Mouse (Mus musculus) neural tube, embryonic 13.5 days (tissue): ENCODE results near the gene Cfap69. TPM values are rescaled to one million over a fixed set of nuclear protein-coding genes. Genes with fewer than 3 reads are reported as not detected.

ENCODE experiments used
- ATAC-seq: fragments of 200-750 bp; cut with Nextera tagmentation; 2 replicates; pipeline ENCODE4 v1.8.0; 2017; ENCODE audit warnings: low read depth, mild to moderate bottlenecking, moderate TSS enrichment, moderate library complexity
- H3K27ac ChIP-seq: fragments of 300-500 bp; sonication (generic); replicated peaks from 2 replicates; pipeline ENCODE4 v1.5.1; 2015; ENCODE audit warnings: moderate library complexity, mild to moderate bottlenecking, inconsistent platforms
- H3K27me3 ChIP-seq: fragments of 300-500 bp; sonication (generic); 2 replicates; pipeline ENCODE4 v1.6.1; 2015; ENCODE audit warnings: mild to moderate bottlenecking, inconsistent platforms
- H3K36me3 ChIP-seq: fragments of 300-500 bp; sonication (generic); 2 replicates; pipeline ENCODE4 v1.6.1; 2015; ENCODE audit warnings: mild to moderate bottlenecking, inconsistent platforms
- H3K4me1 ChIP-seq: fragments of 300-500 bp; sonication (generic); replicated peaks from 2 replicates; pipeline ENCODE4 v1.6.1; 2015; ENCODE audit warnings: inconsistent platforms
- H3K4me2 ChIP-seq: fragments of 300-500 bp; sonication (generic); 2 replicates; pipeline ENCODE4 v1.6.1; 2015; ENCODE audit warnings: inconsistent platforms, mild to moderate bottlenecking, moderate library complexity
- H3K4me3 ChIP-seq: fragments of 300-500 bp; sonication (generic); 2 replicates; pipeline ENCODE4 v1.5.1; 2015; ENCODE audit warnings: mild to moderate bottlenecking, inconsistent platforms
- H3K9ac ChIP-seq: fragments of 300-500 bp; sonication (generic); 2 replicates; pipeline ENCODE4 v1.6.1; 2015; ENCODE audit warnings: moderate library complexity, mild to moderate bottlenecking, inconsistent platforms
- H3K9me3 ChIP-seq: fragments of 300-500 bp; sonication (generic); 2 replicates; pipeline ENCODE4 v1.6.1; 2016; ENCODE audit warnings: inconsistent platforms
- WGBS: fragments of 180-500 bp; shearing (Covaris S2); methylation state at CpG from one replicate; pipeline ENCODE4 v1.1.7; 2015; 5-methylcytosine and 5-hydroxymethylcytosine counted together
- polyA plus RNA-seq: library from polyadenylated mRNA; unstranded; fragments of >200 nt; fragmentation: Nextera tagmentation; extraction: Ambion mirVana; gene quantifications from 2 replicates; pipeline ENCODE4 v1.2.1, GENCODE M21; 2015

Gene Cfap69
- polyA plus RNA-seq, 1 experiment from 2014 or later: 5.2 TPM

GRCm38 (mm10) chr5:5551110-5551509, 112.9 kb downstream of the Cfap69 start:
- H3K27me3 ChIP-seq: no peaks in the 10 kb centered on the region
- ATAC-seq: no peak
- WGBS: 100% methylated on average over 1 of the region's 1 CpGs
- no peak overlapping the region for H3K27ac ChIP-seq
- peaks cover 63% of the 10 kb centered on the region for H3K36me3 ChIP-seq
- no peaks in the 10 kb centered on the region for H3K4me1 ChIP-seq
- H3K4me2 ChIP-seq: no peak overlapping the region
- H3K4me3 ChIP-seq: no peak overlapping the region
- H3K9me3 ChIP-seq: no peaks in the 10 kb centered on the region
- H3K9ac ChIP-seq: no peak overlapping the region

GRCm38 (mm10) chr5:5540385-5540784, 123.7 kb downstream of the Cfap69 start:
- H3K36me3 ChIP-seq: peaks cover 53% of the 10 kb centered on the region

GRCm38 (mm10) chr5:5539771-5540170, 124.3 kb downstream of the Cfap69 start:
- Histone ChIP-seq H3K27me3 (no peaks in the 10 kb centered on the region), H3K36me3 (peaks cover 52% of the 10 kb centered on the region), H3K4me2 (no peak overlapping the region), H3K4me3 (no peak overlapping the region), H3K4me1 (no peaks in the 10 kb centered on the region), H3K9ac (no peak overlapping the region), H3K9me3 (no peaks in the 10 kb centered on the region), H3K27ac (no peak overlapping the region)
- no peak for ATAC-seq
- WGBS: 87% methylated on average over 3 of the region's 3 CpGs

More at GRCm38 (mm10) chr5:5540385-5540784, 123.7 kb downstream of the Cfap69 start:
- Histone ChIP-seq H3K4me1 (no peaks in the 10 kb centered on the region), H3K27me3 (no peaks in the 10 kb centered on the region), H3K4me2 (no peak overlapping the region), H3K9ac (no peak overlapping the region), H3K27ac (no peak overlapping the region), H3K9me3 (no peaks in the 10 kb centered on the region), H3K4me3 (no peak overlapping the region)
- 78% methylated on average over 3 of the region's 3 CpGs for WGBS
- ATAC-seq: no peak

- Histone ChIP-seq H3K4me1 (no peaks in the 10 kb centered on the region), H3K4me3 (no peak overlapping the region), H3K9ac (no peak overlapping the region), H3K36me3 (peaks cover 23% of the 10 kb centered on the region), H3K27ac (no peak overlapping the region), H3K4me2 (no peak overlapping the region), H3K27me3 (no peaks in the 10 kb centered on the region), H3K9me3 (no peaks in the 10 kb centered on the region)
- WGBS: 96% methylated on average over 1 of the region's 1 CpGs
- ATAC-seq: no peak
Measured at GRCm38 (mm10) chr5:5536131-5536530, 127.9 kb downstream of the Cfap69 start.

- no peak for ATAC-seq
- Histone ChIP-seq H3K36me3 (peaks cover 9% of the 10 kb centered on the region), H3K4me3 (no peak overlapping the region), H3K9ac (no peak overlapping the region), H3K4me2 (no peak overlapping the region), H3K27ac (no peak overlapping the region), H3K4me1 (no peaks in the 10 kb centered on the region), H3K27me3 (no peaks in the 10 kb centered on the region), H3K9me3 (no peaks in the 10 kb centered on the region)
- WGBS: 93% methylated on average over 3 of the region's 3 CpGs
Measured at GRCm38 (mm10) chr5:5533656-5534420, 130.2 kb downstream of the Cfap69 start.

Other genes with a start within 250 kb of the Cfap69 start
- 27.0 and 27.4 TPM in 2 replicates for gene Cdk14, start 243.9 kb downstream of the Cfap69 start, polyA plus RNA-seq
- gene 1700015F17Rik, start 185.1 kb downstream of the Cfap69 start, polyA plus RNA-seq: not detected in 2 replicates
- 17.1 and 23.9 TPM in 2 replicates for gene Cldn12, start 149.3 kb downstream of the Cfap69 start, polyA plus RNA-seq
- 19.1 and 20.3 TPM in 2 replicates for gene Gtpbp10, start 104.7 kb downstream of the Cfap69 start, polyA plus RNA-seq
- gene Gm8773, start 90.4 kb downstream of the Cfap69 start, polyA plus RNA-seq: 14.4 and 14.7 TPM in 2 replicates
- gene Steap2, start 30.3 kb upstream of the Cfap69 start, polyA plus RNA-seq: 6.0 and 6.2 TPM in 2 replicates
- gene Steap1, start 85.1 kb upstream of the Cfap69 start, polyA plus RNA-seq: 1.6 and 2.1 TPM in 2 replicates